Mouse (Mus musculus): ENCODE results near the gene Otx2.
"Not testable (repeated sequence)": the region's sequence is repeated elsewhere in the genome, so short reads cannot be mapped to it uniquely, and the experiment has no call there.

Gene Otx2

DNA sequence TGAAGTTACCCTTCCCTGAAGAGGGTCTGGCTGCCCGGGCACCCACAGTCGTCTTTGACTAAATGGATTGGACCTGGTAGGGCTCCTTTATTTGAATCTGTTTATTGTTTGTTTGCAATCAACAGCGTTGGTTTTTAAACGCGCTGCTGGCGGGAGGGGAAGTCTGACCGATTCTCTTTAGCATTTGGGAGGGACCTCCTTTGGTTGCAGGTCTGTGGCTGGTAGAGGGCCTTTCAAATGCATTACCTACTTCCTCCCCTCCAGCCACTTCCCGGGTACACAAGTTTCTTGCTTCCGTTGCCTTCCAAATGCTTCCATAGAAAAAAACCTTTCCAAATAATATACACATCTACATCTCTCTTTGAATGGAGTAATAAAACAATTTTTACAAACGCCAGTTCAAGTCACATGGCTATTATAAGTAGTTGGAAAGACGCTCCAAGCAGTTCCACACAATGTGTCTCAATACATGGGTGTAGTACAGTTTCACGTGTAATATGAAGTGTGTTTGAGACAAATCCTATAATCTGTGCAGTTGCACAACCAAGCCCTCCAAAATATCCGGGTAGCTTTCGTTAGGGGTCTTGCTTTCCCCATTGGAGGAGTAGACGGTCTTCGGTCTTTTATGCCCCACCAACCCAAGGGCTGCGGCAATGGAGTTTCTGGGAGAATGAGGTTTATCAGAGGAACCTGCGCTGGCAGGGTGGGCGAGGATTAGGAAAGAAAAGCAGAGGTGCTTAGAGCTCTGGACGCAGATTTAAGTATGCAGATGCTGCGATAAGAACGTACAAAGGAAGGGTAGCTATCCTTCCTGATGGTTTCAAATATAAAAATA lies 19.7 kb downstream of the Otx2 start:
- no peak for DNase-seq (ENCODE audit: low spot score)

DNA sequence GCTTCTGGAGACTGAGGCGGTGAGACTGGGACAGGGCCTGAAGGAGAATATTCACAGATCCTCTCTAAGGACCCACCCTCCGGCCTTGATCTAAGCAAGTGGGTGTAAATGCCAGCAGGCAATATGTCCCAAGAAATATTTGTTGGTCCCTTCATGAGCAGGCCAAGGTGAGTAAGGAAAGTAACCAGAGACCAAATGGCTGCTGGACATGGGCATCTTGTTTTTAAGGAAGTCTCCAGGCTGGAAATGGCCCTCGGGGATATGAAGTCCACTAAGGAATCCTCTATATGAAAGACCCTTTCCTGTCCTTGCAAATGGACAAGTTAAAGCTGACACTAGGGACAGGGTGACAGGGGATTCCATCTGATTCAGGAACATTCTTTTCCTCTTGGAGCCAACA lies 20.5 kb downstream of the Otx2 start:
- no peak for DNase-seq (ENCODE audit: low spot score)

DNA sequence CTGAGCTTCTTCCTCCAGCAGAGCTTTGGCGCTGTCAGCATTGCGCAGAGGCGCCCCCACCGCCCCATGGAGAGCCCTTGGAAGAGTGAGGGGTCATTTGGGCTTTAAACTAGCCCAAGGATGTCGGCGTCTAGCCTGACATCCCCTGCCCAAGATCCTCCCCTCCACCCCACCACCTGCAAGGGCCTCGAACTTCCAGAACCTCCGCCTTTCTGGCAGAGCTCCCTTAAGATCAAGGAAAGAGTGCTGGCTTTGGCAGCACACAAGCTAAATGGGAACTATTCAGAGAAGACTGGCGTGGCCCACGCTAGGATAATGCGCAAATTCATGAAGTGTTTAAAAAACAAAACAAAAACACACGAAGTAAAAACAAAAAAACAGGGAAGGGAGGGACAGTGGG lies 21.4 kb downstream of the Otx2 start:
- no peak for DNase-seq (ENCODE audit: low spot score)

DNA sequence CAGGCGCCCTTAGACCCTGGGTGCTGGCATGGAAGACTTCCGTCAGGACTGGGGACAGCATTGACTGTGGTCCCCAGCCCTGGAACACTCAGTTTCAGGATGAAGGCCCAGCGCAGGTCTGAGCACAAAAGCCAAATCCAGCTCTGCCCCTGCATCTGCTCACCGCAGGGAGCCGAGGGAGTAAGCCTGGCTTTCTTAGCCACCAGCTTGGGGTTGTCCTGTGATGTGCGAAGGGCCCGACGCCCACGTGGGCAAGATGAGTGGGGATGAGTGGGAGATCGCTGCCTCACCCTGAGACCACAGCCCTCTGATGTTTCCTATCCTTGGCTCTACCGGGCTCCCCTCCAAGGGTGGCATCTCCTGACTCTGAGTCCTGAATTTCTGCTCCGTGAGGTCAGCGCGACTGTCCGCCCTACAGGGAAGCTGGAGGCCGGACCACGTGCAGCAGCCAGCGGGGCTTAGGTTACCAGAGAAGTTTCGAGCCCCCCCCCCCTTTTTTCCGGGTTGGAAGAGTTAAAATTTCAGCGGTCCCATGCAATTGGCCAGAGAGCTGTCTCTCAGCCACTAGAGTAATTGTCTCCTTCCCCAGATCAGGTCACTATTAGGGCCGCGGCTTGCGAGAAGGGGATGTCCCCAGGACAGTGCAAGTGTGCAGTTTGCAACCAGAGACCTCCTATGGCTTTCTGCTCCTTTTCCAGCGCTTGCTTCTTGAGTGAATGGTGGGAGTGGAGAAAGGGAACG lies 22.0 kb downstream of the Otx2 start:
- DNase-seq (ENCODE audit: low spot score): no peak

DNA sequence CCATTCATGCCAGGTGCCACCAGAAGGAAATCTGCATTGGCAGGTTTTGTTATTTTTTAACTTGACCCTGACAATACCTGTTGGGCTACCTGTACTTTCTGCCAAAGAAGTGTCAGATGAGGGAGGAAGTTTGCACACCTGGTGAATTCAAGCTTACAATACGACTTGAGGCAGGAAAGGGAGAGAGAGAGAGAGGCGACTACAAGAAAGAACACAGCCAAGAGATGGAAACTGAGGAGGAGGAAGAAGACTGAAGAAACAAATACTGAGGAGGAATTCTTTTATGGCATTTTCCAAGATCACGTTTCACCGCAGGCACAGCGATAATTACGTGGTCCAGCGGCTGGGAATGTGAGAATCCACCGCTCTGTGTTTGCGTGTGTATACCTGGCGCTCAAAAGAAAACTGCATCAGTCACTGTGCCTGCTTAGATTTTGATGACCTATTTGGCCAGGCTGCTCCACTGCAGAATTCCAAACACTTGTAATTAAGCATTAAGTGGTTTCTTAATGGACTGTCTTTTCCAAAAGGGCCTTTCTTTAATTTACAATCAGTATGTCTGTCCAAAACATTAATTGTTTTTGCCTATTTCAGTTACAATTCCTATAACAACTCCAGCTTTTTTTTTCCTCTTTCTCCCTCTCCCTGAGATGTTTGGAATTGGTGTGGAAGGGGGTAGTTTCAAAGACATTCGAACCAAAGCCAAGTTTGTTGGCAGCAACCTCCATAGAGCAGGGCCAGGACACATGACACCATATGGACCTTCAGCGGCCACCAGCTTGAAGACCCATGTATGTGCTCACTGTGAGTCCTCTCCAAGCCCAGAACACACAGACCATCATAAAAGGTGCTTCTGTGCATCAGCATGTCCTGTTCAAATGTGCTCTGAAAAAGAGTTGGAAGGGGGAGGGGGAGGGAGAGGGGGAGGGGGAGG lies 31.9 kb downstream of the Otx2 start:
- no peak for DNase-seq (ENCODE audit: low spot score)

DNA sequence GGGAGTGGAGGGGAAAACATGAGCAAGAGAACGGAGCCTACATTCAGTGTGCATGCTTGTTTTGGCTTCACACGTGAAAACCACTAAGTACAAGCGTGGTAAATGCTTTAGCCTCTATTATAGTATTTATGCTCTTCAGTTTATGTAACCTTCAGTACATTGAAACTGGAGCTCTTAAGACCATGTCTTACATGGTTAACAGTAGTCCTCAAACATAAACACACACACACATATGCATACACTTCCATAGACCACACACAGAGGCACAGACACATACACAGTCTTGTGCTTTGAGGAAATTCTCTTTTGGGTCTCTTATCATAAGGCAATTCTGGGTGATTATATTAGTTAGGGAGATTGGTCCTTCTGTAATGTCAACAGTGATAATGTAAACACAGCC lies 40.5 kb downstream of the Otx2 start:
- no peak for DNase-seq (ENCODE audit: low spot score)

DNA sequence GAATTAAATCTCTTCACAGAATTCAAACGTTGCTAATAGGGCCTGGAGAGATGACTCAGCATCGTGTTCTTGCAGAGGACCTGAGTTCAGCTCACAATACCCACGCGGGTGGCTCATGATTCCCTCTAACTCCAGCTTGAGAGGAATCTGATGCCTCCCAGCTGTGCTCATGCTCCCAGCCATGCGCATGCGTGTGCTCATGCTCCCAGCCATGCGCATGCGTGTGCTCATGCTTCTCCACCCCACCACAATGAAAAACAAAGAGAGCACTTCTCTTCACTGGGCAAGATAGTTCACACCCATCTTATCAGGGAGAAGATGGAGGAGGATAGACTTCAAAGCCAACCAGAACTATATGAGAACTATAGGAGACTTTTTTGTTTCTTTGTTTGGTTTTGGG lies 41.3 kb downstream of the Otx2 start:
- DNase-seq (ENCODE audit: low spot score): no peak

DNA sequence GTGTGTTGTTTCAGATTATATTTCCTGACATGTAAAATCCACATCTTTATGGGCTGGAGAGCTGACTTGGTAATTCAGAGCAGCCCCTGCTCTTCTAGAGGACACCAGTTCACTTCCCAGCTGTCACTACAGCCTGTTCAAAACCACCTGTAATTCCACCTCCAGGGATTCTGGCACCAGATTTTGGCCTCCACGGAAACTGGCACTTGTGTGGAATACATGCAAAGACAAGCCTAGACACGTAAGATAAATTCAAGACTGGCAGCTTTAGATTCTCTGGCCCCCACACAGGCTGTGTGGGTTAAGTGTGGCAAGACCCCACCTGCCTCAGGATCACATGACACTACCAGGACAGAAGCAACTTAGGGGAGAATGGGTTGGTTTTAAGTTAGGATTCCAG lies 42.1 kb downstream of the Otx2 start:
- DNase-seq (ENCODE audit: low spot score): no peak

DNA sequence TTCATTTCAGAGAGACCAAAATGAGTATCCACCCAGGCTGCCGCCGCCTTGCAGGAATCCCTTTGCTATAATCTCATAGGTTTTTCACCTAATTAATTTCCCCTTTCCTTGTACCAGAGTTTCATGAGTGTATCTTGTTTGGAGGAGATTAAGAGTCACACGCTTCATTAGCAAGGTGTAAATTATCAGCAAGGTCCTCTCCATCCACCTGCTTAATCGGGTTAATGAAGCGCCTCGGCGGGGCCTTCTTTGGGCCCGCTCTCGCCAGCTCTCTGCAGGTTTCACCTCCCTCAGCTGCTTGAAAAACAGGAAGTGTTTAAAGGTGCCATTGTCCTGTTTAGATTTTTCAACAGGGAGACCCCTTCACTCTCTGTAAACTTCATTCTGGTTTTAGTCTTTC lies 44.2 kb downstream of the Otx2 start:
- no peak for DNase-seq (ENCODE audit: low spot score)

DNA sequence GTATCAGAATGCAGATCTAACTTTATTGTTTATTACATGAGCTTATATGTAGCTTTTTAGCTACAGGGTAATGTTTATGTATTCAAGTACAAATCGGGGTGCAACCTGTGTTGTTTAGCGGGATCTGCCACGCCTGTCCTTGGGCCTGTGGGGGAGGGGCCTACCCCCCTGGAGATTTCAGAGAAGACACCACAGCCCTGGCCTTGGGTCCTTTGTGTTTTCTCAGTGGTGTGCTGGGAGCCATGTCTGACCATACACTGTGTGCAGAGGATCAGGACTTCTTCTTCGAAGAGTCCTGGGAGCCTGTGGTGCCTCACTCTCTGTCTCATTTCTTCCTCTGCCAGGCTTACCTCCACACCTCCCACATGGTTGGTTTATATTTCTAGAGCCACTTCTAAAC lies 47.3 kb downstream of the Otx2 start:
- no peak for DNase-seq (ENCODE audit: low spot score)

DNA sequence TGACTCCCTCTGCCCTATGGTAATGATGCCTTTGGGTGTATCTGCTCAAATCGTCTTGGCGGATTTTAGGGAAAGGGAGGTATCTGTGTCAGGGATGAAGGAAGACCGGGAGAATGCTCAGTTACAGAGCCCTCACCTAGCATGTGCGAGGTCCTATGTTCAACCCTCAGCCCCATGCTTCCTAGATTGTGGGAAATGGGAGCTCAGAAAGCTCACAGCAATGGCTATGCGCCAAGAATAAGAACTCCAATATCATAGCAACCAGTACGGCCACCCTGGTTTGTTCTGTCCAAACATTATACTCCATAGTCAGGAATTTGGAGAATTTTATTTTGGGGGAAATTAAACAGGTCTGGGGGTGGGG lies 48.3 kb downstream of the Otx2 start:
- no peak for DNase-seq (ENCODE audit: low spot score)

DNA sequence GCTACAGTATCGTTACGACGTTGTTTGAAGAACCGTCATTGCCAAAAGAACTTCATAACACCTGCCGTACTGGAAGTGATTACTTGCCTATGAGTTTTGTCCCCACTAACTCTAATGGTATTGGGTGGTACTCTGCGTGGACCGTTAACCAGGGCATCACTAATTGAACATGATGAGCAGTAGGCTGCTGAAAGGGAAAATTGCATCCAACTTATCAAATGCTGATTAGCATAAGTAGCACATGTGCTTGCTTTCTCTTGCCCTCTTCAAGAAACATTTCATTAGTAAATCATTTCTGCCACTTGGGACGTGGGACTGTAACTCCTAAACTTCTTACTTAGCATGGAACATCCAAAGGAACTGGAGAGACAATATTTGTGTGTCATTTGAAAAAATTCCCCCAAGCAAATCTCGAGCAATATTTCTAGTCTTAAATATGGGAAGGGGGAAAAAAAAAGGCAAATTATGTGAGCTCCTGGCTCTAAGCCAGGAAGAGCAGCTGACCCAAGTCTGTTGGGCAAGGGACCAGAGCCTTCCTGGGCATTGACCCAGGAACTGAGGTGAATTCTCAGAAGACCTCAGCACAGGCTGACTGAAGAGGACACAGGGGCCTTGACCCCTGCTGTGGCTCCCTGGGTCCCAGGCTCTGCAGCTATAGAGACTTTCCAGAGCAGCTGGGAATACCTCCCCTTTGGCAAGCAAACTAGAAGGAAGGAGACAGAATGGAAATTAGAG lies 48.9 kb downstream of the Otx2 start:
- DNase-seq (ENCODE audit: low spot score): no peak

DNA sequence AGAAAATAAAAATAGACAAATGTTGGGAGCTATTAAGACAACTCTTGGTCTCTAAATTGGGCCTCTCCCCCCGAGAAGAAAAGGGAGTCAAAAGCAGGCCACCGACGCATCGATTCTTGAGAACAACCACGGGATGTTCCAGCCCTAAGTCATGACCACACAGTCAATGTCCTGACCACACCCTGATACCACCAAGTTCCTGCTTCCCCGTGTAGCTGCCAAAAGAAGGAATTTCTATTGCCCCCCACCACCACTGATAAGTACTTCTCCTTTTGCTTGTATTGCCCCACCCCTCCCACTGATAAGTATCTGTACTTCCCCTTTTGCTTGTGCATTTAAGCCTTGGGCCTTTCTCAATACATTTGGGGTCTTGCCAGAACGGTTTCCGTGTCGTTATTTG lies 50.9 kb downstream of the Otx2 start:
- not testable (repeated sequence) for DNase-seq (ENCODE audit: low spot score)

DNA sequence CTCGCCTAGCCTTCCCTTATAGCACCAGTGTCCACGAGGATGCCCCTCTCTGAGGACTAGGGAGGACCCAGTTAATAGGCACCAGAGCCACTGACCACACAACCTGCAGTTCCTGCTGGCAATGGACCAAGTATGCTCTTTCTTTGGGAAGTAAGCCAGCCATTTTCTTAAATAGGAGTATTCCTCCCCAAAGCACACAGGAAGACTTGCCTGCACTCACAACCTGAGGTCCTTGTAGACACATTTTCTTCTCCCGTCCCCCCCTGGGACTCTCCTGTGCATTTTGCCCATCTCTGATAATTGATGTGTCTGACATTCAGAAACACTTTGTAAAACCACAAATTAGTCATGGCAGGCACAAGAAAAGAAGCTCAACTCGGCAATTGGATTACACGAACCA lies 57.3 kb downstream of the Otx2 start:
- DNase-seq (ENCODE audit: low spot score): no peak

DNA sequence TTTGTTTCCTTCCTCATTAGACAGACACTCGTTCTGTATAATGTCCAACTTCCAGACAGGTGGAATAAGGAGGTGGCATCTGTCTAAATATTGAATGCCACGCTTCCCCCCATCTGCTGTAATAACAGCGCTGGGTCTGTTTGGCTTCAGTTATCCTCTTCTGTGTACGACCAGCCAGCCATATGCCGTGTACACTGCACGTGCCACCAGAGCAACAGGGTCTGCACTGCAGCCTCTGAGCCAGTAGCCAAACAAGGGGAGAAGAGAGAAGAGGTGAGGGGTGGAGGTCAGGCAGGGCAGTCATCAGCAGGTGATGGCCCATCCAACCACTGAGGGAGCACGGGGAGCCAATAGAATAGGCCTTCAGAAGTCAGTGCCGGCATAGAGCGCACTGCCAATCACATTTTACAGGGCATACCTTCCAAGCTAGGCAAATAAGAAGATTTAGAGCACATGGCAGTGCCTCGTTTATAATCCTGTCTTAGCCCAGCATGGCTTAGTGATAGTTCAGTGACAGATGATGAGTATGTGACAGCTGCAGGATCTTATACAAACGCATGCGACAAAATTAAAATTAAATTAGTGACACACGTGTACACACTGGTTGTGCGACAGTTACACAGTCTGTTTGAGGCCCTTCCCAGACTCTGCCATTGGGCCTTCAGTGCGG lies 64.8 kb downstream of the Otx2 start:
- DNase-seq (ENCODE audit: low spot score): no peak
